Mouse (Mus musculus): ENCODE results near the gene Aldh8a1.
A peak's percentile ranks its signal among the peaks of the same experiment; 100 is the strongest.
"Not testable (repeated sequence)": the region's sequence is repeated elsewhere in the genome, so short reads cannot be mapped to it uniquely, and the experiment has no call there.

The Aldh8a1 gene

DNA sequence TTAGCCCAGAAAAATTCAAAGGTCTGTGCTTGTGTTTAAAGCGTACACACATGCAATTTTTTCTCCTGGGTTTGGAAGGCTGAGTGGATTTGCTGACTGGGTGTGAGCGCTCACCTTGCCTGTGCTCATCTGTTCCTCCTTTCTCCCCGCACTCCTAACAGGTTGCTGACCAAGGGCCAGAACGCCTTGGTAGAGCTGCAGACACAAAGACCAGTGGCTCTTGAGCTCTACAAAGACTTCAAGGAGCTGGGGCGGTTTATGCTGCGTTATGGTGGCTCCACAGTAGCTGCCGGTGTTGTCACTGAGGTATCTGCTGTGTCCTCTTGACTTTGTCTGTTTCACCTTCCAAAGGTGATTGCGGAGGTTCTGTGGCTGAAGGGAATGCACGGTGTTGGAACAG, 9.6 kb upstream of the Aldh8a1 start:
- no peak for DNase-seq (ENCODE audit: low read depth, low spot score)

DNA sequence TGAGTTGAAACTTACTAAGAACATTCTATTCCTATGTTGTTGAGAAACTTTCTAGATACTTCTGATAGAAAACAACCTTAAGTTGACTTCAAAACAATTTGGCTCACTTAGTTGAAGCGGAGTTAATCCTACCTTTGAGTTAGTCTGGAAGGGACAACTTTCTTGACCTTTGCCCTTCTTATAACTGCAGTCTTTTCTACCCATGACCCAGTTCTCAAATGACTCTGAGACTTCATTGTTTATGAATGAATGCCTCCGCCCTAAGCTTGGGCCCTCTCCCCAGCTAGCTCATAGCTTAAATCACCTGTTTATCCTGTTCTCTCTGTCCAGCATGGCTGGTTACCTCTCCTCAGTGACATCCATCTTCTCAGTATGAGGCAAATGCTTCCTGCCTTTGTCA, 7.5 kb upstream of the Aldh8a1 start:
- no peak for DNase-seq (ENCODE audit: low read depth, low spot score)

DNA sequence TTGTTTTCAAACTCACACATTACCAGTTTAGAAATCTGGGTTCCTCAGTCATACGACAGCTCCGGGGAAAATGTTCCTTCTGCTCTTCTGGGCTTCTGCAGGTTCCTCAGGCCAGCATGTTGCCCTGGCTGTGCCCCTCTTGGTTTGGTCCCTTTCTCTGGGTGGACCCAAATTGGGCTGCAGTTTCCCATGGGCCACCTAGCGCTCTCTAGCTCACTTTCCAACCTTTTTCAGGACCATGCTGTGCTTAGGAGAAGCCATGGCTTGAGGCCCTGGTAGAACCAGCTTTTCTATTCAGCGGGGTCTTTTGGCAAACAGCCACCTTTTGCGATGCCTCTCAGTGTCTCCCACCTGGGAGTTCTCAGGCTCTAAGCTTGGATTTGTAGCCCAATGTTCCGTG, 4.8 kb upstream of the Aldh8a1 start:
- no peak for DNase-seq (ENCODE audit: low read depth, low spot score)

DNA sequence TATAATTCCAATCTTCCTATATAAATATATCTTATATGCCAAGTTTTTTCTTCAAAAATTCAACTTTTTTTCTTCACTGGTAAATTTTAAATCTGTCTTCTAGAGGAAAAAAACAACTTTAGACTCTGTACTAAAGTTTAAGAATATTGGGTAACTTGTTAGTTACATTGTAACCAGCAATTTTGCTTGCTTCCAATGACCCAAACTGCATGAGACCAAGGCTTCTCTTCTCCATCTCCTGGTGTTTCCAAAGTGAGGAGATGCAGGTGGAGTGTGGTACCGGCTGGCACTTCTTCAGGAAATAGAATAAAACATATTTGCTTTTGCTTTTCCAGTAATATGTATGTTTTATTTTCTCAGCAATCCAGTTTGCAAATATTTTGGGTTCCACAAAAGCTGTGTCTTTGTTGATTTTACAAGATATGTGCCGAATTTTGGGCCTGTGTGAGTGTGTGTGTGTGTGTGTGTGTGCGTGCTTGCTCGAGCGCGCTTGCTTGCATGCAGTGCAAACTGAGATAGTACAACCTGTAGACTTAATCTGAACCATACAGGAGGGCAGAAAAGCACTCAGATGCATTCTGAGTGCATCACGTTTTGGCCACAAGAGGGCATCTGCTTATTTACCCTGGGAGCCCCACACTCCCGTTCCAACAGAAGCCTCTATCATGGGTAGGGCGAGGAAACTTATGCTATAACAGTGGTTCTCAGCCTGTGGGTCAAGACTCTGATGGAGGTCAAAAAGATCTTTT, 1.3 kb downstream of the Aldh8a1 start:
- DNase-seq (ENCODE audit: low read depth, low spot score), result peak; percentile 71

DNA sequence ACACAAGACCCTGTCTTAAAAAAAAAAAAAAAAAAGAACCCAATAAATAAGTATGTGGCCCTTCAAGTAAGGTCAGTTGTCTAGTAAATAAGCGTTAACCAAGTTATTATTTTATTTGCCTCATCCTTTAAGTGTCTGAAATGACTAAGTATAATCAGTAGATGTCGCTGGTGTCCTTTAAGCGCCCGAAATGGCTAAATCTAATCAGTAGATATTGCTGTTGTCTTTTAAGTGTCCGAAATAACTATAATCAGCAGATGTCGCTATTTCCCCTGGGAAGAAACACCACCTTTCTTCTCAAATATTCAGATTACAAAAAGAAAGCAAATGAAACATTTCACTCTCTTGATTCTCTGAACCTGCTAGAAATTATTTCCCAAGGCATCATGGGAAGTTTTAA, 5.8 kb downstream of the Aldh8a1 start:
- peak; percentile 73 for DNase-seq (ENCODE audit: low read depth, low spot score)

DNA sequence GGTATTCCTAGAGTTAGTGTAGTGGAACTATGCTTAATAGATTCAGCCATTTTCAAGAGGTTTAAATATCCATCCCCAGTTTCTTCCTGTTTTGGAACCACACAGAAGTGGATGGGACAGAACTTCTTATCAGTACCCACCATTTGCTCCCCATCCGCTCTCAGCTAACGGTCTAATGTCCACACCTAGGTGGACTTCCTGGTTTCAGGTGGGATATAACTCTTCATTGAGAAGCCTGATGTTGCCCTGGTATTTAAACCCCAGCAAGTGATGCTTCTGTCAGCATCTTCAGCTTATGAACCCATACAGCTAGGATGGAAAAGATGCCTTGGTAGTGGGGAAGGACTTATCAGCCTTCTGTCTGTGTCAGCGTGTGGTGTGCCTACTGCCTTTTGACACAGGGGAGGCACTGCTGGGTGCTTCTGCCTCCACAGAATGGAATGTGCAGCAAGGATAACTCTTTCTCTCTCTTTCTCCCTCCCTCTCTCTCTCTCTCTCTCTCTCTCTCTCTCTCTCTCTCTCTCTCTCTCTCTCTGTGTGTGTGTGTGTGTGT, 8.1 kb downstream of the Aldh8a1 start:
- no peak for DNase-seq (ENCODE audit: low read depth, low spot score)

DNA sequence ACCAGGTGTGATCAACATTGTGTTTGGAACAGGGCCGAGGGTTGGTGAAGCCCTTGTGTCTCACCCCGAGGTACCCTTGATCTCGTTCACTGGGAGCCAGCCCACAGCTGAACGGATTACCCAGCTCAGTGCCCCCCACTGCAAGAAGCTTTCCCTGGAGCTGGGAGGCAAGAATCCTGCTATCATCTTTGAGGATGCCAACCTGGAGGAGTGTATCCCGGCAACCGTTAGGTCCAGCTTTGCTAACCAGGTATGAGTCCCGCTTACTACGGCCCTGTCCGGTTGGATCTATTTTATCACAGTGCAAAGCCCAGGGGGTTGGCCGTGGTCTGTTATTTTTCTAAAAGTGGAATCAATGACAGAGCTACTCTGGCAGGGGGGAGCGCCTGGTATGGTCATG, 12.0 kb downstream of the Aldh8a1 start:
- no peak for DNase-seq (ENCODE audit: low read depth, low spot score)

DNA sequence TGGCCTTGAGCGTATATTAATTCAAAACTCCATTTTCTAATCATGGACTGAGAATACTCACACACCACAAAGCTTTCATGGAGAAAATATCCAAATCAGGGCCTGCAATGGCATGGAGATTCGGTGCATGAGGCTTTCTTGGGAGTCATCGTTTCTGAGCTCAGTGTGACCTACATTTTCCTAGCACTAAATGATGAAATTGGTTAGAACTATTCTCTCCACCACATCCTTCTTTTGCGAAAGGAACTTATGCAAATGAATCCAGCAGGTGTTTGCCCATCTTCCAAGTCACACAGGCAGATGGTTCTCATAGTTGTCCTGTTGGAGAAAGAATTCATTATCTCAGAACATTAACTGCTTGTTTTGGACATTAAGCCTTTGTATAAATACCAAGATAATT, 13.3 kb downstream of the Aldh8a1 start:
- no peak for DNase-seq (ENCODE audit: low read depth, low spot score)

DNA sequence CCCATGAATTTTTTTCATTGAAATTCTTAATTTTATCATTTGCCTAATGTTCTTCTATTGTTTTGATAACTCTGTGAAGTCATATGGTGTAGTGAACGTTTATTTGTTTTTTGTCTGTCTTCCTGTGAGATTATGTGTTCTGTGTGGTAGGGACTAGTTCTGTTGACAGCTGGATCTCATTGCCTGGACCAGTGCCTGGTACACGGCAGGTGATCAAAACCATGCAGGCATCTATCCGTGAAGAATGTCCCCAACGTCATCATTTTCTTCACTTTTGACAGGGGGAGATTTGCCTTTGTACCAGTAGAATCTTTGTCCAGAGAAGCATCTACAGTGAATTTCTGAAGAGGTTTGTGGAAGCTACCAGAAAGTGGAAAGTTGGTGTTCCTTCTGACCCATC, 14.2 kb downstream of the Aldh8a1 start:
- DNase-seq (ENCODE audit: low read depth, low spot score), result no peak

DNA sequence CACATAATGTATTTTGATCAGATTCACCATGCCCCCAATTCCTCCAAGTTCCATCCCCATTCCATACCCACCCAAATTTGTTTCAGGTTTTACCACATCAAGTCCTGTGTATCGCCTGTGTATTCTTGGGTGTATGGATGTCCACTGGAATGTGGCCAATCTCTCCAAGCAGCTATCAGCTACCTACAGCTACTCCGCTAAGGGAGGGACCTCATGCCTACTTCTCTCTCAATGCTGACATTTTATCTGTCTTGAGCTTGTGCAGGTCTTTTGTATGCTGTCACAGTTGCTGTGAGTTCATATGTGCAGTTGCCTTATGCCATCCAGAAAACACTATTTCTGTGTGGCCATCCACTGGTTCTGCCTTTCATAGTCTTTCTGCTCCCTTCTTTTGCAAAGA, 16.3 kb downstream of the Aldh8a1 start:
- no peak for DNase-seq (ENCODE audit: low read depth, low spot score)

DNA sequence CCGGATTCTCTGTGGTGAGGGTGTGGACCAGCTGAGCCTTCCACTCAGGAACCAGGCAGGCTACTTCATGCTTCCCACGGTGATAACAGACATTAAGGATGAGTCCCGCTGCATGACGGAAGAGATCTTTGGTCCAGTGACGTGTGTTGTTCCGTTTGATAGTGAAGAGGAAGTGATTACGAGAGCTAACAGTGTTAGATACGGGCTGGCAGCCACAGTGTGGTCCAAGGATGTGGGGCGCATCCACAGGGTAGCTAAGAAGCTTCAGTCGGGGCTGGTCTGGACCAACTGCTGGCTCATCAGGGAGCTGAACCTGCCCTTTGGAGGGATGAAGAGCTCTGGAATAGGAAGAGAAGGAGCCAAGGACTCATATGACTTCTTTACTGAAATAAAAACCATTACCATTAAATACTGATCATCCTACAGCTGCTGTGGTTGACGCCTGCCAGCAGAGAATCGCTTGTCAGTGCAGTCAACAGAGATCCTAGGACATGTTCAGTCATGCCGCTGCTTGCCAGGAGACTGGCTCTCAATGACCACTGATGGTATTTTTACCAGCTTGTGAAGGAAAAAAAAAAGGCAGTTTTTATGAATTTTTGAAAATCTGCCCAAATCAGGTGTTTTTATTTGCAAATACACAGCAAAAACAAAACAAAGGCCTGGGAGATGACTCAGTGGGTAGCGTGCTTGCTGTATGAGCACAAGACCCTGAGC, 18.5 kb downstream of the Aldh8a1 start:
- DNase-seq (ENCODE audit: low read depth, low spot score), result no peak

DNA sequence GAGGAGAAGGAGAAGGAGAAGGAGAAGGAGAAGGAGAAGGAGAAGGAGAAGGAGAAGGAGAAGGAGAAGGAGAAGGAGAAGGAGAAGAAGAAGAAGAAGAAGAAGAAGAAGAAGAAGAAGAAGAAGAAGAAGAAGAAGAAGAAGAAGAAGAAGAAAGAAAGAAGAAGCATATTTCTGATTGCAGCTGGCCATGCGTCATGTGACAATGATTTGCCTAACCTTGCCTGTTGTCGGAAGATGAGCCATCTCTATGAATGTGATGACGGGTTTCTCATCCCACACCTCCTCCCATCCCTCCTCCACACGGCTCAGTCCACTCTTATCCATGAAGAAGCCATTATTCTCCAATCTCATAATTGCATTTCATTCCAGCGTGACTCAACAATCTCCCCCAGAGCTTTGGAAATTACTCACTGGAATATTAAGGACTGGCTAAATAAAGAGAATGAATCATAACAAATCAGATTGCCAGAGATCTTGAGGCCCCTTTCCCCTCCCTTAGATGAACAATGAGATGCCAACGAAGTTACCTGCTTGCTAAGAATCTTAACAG, 21.9 kb downstream of the Aldh8a1 start:
- DNase-seq (ENCODE audit: low read depth, low spot score), result not testable (repeated sequence)

DNA sequence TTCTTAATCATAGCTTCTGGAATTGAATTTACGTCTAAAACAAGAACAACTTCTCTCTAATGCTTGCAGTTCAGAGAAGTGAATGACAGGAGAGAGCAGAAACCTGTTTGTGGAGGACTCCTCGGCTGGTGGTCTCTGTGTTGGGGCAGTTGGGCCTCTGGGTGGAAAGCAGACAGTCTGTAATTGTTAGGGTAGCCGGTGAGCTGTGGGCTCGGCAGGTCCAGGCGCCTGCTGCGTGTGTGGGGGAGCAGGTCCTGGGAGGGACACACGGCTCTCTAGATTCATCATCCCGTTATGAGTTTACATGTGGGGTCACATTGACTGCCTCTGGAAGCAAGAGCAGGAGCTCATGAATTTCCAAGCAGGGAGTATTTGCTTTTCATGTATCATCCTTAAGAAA, 22.5 kb downstream of the Aldh8a1 start:
- no peak for DNase-seq (ENCODE audit: low read depth, low spot score)

DNA sequence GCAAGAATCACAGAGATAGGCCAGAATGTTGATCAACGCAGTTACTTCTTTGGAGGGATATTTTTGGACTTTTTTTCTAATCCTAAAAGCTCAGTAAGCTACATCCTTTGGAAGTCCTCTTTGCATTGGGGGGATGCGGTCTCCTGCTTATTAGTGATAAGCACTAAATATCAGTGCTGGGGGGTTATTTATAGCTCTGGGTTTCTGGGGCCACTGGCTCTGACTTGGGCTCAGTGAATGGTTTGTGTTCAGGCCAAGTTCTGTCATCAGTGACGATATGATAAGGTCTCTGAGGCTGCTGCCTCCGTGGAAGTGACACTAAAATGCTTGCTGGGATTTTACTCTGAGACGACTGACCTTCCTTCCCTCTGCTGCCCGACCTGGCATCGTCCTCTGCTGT, 22.9 kb downstream of the Aldh8a1 start:
- DNase-seq (ENCODE audit: low read depth, low spot score), result no peak

DNA sequence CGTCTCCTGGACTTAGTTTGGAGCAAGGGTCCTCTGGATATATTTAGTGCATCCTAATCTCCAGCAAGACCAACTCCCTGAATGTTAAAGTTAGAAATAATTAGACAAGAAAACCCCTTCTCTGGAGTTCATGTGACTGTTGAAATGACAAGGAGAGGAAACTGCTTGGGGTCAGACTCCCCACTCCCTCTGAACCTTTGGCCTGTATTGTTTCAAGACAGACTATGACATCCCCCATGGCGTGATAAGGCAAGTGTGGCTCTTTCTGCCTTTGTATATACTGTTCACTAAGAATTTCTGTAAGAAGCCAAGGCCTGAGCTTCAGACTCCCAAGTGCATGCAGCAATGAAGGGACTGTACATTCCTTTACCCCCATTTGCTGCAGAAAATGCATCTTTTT, 23.4 kb downstream of the Aldh8a1 start:
- no peak for DNase-seq (ENCODE audit: low read depth, low spot score)

DNA sequence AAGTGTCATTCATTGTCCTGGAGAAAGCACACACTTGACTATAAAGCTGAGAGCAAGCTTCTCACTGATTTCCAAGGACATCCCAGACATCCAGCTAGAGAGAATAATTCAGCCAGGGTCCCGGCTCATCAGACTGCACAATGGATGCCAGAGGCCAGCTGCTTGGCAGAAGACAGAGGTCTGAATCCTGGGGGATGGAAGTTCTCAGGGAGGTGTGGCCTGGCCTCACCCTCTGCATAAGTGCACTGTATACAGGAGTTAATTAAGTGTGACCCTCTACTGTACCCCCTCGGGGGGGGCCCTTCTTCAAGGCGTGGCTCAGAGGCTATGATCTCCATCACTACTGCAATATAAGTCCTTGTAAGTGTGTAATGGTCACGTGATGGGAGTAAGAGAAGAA, 24.2 kb downstream of the Aldh8a1 start:
- DNase-seq (ENCODE audit: low read depth, low spot score), result no peak

DNA sequence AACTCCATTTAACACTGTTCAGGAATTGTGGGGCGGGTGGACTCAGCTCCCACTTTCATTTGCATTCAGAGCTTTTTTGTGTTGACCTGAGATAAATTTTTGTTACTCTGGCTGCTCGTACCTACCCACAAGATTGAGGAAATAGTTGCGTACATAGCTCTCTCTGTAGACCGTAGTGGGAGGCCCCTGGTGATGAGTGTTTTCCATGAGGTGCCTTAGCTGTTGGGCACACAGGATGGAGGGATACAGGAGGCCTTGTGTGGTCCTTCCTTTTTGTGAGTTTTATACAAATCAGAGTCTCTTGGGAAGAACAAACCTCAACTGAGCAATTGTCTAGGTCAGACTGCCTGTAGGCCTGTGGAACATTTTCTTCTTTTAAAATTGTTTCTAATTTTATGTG, 27.7 kb downstream of the Aldh8a1 start:
- no peak for DNase-seq (ENCODE audit: low read depth, low spot score)

DNA sequence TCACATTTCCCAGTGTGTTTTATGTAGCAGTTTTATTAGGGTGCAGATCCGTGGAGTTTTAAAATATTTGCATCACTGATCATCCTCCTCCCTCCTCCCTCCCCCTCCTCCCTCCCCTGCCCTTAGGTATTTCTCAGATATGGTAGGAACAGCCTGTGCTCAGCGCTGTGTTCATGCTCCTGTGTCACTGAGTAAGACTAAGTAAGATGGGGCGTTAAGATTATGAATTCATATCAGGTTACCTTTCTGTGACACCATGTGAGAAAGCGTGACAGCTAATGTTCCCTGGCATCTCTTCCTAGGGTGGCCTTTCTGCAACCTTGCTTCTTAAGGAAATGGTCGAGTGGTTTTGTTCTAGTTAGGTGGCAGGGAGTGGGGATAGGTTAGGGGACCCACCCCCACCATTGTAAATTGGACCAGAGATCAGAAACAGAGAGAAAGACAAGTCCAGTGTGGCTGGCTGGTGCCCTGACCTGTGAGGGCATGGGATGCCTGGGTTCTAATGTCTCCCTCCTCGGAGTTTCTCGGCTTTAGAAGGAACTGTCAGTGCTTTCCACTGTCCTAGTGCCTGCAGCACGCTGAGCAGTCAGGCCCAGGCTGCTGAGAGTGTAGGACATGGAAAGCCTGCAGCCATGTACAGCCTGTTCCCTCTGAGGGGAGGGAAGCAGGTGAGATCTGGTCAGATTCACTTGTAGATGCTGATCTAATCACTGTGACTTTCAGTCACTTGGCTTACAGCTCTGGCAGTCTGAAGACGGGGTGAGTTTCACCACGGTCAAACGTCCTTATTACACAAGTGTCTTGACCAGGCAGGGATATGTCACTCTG, 28.8 kb downstream of the Aldh8a1 start:
- no peak for DNase-seq (ENCODE audit: low read depth, low spot score)

DNA sequence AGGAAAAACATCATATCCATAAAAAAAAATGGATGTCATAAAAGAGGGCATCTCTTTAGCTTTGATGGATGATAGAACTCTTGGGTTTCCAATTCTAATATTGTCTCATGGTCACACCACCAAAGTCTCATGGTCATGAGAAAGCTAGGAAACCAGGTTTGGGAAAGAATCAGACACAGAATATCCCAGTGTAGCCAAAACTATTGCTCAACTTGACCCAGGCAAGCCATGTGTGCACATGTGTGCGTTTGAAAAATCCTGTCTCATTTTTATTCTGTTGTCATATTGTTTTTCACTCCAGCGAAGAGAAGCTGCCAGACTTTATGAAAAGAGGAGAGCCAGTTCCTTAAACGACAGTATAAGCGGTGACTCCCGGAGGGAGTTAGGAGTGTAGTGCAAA, 33.6 kb downstream of the Aldh8a1 start:
- DNase-seq (ENCODE audit: low read depth, low spot score), result no peak

DNA sequence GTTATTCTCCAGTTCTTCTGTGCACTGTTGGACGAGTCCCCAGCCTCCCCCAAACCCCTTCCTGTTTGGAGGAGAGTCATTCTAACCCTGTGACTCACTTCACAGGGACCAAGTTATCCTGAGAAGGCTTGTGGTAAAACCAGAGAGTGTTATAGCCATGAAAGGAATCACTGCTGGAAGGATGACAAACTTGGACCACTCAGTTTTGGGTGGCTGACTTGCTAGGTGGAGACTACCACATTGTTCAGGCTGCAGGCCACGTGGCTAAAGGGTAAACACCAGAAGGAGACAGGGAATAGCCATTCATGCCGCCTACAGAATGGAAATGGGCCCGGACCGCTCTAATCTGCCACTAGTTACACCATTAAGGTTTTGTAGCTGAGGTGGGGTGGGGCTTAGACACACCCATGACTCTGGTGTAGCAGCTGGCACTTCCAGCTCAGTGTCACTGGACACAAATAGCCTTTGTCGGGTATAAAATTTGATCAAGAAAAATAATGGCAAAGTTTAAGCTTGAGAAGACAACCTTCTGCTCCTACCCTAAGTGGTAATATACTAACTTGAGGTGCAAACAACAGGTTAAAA, 34.6 kb downstream of the Aldh8a1 start:
- DNase-seq (ENCODE audit: low read depth, low spot score), result no peak

DNA sequence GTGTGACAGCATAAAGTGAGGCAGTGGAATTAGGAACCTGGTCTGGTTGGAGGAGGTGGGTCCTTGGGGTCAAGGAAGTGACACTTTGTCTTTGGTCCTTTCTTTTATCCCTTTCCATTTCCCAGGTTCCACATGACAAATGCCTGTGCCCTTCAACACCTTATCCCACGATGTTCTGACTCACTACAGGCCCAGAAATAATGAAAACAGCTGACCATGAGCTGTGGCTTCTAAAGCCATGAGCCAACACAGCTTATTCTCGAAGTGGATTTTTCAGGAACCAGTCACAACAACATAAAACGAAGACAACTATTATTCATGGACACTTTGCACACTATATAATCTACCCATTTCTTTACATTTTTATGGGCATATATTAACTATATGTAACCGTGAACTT, 37.9 kb downstream of the Aldh8a1 start:
- DNase-seq (ENCODE audit: low read depth, low spot score), result no peak

DNA sequence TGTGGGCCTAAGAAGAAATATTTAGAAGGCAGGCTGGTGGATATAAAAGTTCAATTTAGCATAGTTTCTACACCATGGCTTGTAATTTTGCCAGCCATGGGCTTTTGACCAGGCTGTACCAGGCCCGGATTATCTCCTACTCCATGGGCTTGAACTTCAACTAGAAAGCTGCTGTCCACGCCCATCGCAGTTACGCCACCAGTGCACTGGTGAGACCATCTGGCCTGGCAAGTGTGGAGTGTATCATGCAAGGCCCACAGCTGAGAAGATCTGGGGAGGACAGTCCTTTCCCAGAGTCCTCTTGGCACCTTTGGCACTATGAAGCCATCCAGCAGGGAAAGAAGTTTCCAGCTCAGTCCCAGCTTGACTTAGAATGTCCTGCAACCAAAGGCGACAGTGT, 39.1 kb downstream of the Aldh8a1 start:
- DNase-seq (ENCODE audit: low read depth, low spot score), result no peak
